Mouse (Mus musculus): Measurements from ENCODE around the gene Ror2.

DNA sequence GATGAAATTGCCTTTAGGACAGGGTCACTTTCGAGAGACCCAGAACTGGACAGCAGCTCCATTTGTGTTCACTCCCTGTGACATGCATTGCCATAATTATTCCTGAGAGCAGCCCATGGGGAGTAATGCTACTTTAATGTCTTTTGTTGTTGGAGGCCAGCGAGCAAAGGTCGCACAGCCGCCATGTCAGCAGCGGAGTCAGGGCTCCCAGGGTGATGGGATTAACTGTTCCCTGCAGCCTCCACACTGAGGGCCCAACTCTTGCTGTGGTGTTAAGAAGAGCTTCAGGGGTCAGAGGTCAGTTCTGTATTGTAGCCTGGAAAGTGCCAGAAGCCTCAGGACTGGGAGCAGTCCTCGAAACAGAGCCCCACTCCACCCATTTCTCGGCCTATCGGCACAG is 217.5 kb downstream of the Ror2 start:
- TF ChIP-seq CTCF (conservative IDR thresholded peaks at IDR 0.05; ENCODE audit: low read length): no peak
- TF ChIP-seq POU5F1 (IDR thresholded peaks at IDR 0.05; ENCODE audit: borderline replicate concordance, low read length): no peak
- no peak for TF ChIP-seq NANOG (IDR thresholded peaks at IDR 0.05; ENCODE audit: borderline replicate concordance, low read length)

Data from E14TG2a.4 (cell line).